Mouse (Mus musculus) right cerebral cortex, adult 18-20 months (tissue): ENCODE measurements around the gene Atp8b5.

Experiments
- DNase-seq: peaks from one replicate; pipeline ENCODE4 v3.0.0; 2022; ENCODE audit warnings: mixed read lengths

Gene Atp8b5

GRCm38 (mm10) chr4:43327118-43327517 lies 60.2 kb downstream of the Atp8b5 start:
- no peak for DNase-seq

GRCm38 (mm10) chr4:43334771-43335170 lies 67.8 kb downstream of the Atp8b5 start:
- DNase-seq, result no peak

GRCm38 (mm10) chr4:43336176-43336575 lies 69.2 kb downstream of the Atp8b5 start:
- no peak for DNase-seq

GRCm38 (mm10) chr4:43340096-43340804 lies 73.3 kb downstream of the Atp8b5 start:
- no peak for DNase-seq

GRCm38 (mm10) chr4:43341276-43341891 lies 74.4 kb downstream of the Atp8b5 start:
- no peak for DNase-seq

GRCm38 (mm10) chr4:43342443-43342842 lies 75.5 kb downstream of the Atp8b5 start:
- no peak for DNase-seq

GRCm38 (mm10) chr4:43344932-43345331 lies 78.0 kb downstream of the Atp8b5 start:
- DNase-seq, result no peak

- no peak for DNase-seq
Measured at GRCm38 (mm10) chr4:43349206-43349605, 82.2 kb downstream of the Atp8b5 start.

- no peak for DNase-seq
Measured at GRCm38 (mm10) chr4:43350038-43350560, 83.1 kb downstream of the Atp8b5 start.

GRCm38 (mm10) chr4:43353662-43354061 lies 86.7 kb downstream of the Atp8b5 start:
- DNase-seq, result no peak

- DNase-seq, result no peak
Measured at GRCm38 (mm10) chr4:43364914-43365560, 98.1 kb downstream of the Atp8b5 start.

GRCm38 (mm10) chr4:43367295-43367694 lies 100.3 kb downstream of the Atp8b5 start:
- no peak for DNase-seq

- DNase-seq, result no peak
Measured at GRCm38 (mm10) chr4:43367787-43368186, 100.8 kb downstream of the Atp8b5 start.

GRCm38 (mm10) chr4:43371406-43371805 lies 104.4 kb downstream of the Atp8b5 start:
- DNase-seq, result no peak

- DNase-seq, result no peak
Measured at GRCm38 (mm10) chr4:43372155-43372554, 105.2 kb downstream of the Atp8b5 start.

GRCm38 (mm10) chr4:43374266-43374665 lies 107.3 kb downstream of the Atp8b5 start:
- DNase-seq, result no peak

- DNase-seq, result no peak
Measured at GRCm38 (mm10) chr4:43379601-43380000, 112.6 kb downstream of the Atp8b5 start.

GRCm38 (mm10) chr4:43380951-43381350 lies 114.0 kb downstream of the Atp8b5 start:
- no peak for DNase-seq

- DNase-seq, result peak; percentile 96
Measured at GRCm38 (mm10) chr4:43381408-43382154, 114.6 kb downstream of the Atp8b5 start, which contains the start of gene Rusc2. Gene Rusc2 (plus strand): TSS chr4:43381979.

- no peak for DNase-seq
Measured at GRCm38 (mm10) chr4:43382155-43383020, 115.4 kb downstream of the Atp8b5 start.

GRCm38 (mm10) chr4:43383246-43384082 lies 116.5 kb downstream of the Atp8b5 start:
- no peak for DNase-seq
